Mouse (Mus musculus) forebrain, embryonic 15.5 days (tissue): Measurements from ENCODE around the gene Cep295nl. TPM values are rescaled to one million over a fixed set of nuclear protein-coding genes. Genes with fewer than 3 reads are reported as not detected.

Source experiments
- ATAC-seq: fragments of 200-750 bp; cut with Nextera tagmentation; replicated peaks from 2 replicates; pipeline ENCODE4 v1.8.0; 2017; ENCODE audit warnings: mild to moderate bottlenecking, moderate TSS enrichment, moderate library complexity
- H3K27ac ChIP-seq: fragments of 300-500 bp; sonication (generic); replicated peaks from 2 replicates; pipeline ENCODE4 v1.5.1; 2015; ENCODE audit warnings: mild to moderate bottlenecking, inconsistent platforms
- H3K27me3 ChIP-seq: fragments of 300-500 bp; sonication (generic); 2 replicates; pipeline ENCODE4 v1.6.1; 2015; ENCODE audit warnings: inconsistent platforms
- H3K36me3 ChIP-seq: fragments of 300-500 bp; sonication (generic); 2 replicates; pipeline ENCODE4 v1.6.1; 2015; ENCODE audit warnings: mild to moderate bottlenecking, inconsistent platforms
- H3K4me1 ChIP-seq: fragments of 300-500 bp; sonication (generic); 2 replicates; pipeline ENCODE4 v1.6.1; 2015; ENCODE audit warnings: inconsistent platforms
- H3K4me2 ChIP-seq: fragments of 300-500 bp; sonication (generic); replicated peaks from 2 replicates; pipeline ENCODE4 v1.6.1; 2015; ENCODE audit warnings: mild to moderate bottlenecking, inconsistent platforms
- H3K4me3 ChIP-seq: fragments of 300-500 bp; sonication (generic); 2 replicates; pipeline ENCODE4 v1.5.1; 2015; ENCODE audit warnings: mild to moderate bottlenecking, inconsistent platforms
- H3K9ac ChIP-seq: fragments of 300-500 bp; sonication (generic); replicated peaks from 2 replicates; pipeline ENCODE4 v1.6.1; 2015; ENCODE audit warnings: mild to moderate bottlenecking, inconsistent platforms
- H3K9me3 ChIP-seq: fragments of 300-500 bp; sonication (generic); 2 replicates; pipeline ENCODE4 v1.6.1; 2016; ENCODE audit warnings: inconsistent platforms
- WGBS: fragments of 180-500 bp; shearing (Covaris S2); methylation state at CpG from one replicate; pipeline ENCODE4 v1.1.7; 2015; ENCODE audit warnings: mixed read lengths; 5-methylcytosine and 5-hydroxymethylcytosine counted together
- polyA plus RNA-seq: library from polyadenylated mRNA; unstranded; fragments of >200 nt; fragmentation: Nextera tagmentation; extraction: Ambion mirVana; gene quantifications from 2 replicates; pipeline ENCODE4 v1.2.1, GENCODE M21; 2015

The Cep295nl gene
- polyA plus RNA-seq, 1 experiment from 2014 or later: not detected

DNA sequence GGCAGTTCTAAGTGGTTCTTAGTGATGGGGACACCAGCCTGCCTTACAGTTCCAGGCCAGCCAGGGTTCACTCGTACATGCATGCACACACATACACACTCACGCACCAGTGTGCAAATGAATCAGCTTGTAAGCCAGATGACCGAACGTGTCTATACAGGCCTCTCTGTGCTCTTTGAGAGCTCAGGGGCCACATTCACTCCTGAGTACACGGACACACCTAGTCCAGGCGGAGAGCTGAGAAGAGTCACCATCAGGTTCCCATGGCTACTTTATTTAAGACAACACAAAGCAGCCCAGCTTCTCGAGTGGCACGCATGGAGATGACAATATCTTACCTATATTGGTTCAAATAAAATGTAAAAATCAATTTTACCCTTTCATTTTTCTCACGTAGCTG is 55.9 kb downstream of the Cep295nl start:
- Histone ChIP-seq H3K4me2 (no peak overlapping the region), H3K9me3 (no peaks in the 10 kb centered on the region), H3K4me3 (no peak overlapping the region), H3K27me3 (no peaks in the 10 kb centered on the region), H3K4me1 (peaks cover 19% of the 10 kb centered on the region), H3K36me3 (peaks cover 57% of the 10 kb centered on the region), H3K9ac (no peak overlapping the region), H3K27ac (no peak overlapping the region)
- WGBS: 93% methylated on average over 9 of the region's 9 CpGs
- no peak for ATAC-seq

GRCm38 (mm10) chr11:118285791-118286190 is 56.5 kb downstream of the Cep295nl start:
- Histone ChIP-seq H3K9me3 (no peaks in the 10 kb centered on the region), H3K36me3 (peaks cover 60% of the 10 kb centered on the region), H3K4me2 (no peak overlapping the region), H3K4me1 (peaks cover 17% of the 10 kb centered on the region), H3K27ac (no peak overlapping the region), H3K4me3 (no peak overlapping the region), H3K27me3 (no peaks in the 10 kb centered on the region), H3K9ac (no peak overlapping the region)
- no peak for ATAC-seq
- 91% methylated on average over 13 of the region's 13 CpGs for WGBS

Other genes starting within 250 kb of the Cep295nl start
- gene Dnah17, start 211.9 kb downstream of the Cep295nl start, polyA plus RNA-seq: 0.27 TPM in 2 replicates
- 32.3 and 34.6 TPM in 2 replicates for gene Cyth1, start 93.9 kb downstream of the Cep295nl start, polyA plus RNA-seq
- gene Usp36, start 52.3 kb downstream of the Cep295nl start, polyA plus RNA-seq: 17.0 and 17.4 TPM in 2 replicates
- gene Timp2, start 13.2 kb upstream of the Cep295nl start, polyA plus RNA-seq: 69.4 and 75.2 TPM in 2 replicates
- gene Lgals3bp, start 59.6 kb upstream of the Cep295nl start, polyA plus RNA-seq: 2.6 TPM in 2 replicates
- 28.9 and 31.6 TPM in 2 replicates for gene Cant1, start 76.6 kb upstream of the Cep295nl start, polyA plus RNA-seq
- gene C1qtnf1, start 85.7 kb upstream of the Cep295nl start, polyA plus RNA-seq: 3.2 and 3.4 TPM in 2 replicates
- gene Engase, start 134.3 kb upstream of the Cep295nl start, polyA plus RNA-seq: 5.3 and 6.8 TPM in 2 replicates